Mouse (Mus musculus): ENCODE measurements at regions not wholly inside any gene's neighbourhood (a gene's known extent, or its start where the extent isn't known, plus 50 kb on each side); places are given as distances from the start of the nearest gene placed in this dataset.
A peak's percentile ranks its signal among the peaks of the same experiment; 100 is the strongest.

- no peak for DNase-seq (ENCODE audit: low spot score in 2 of 2)
Measured at GRCm38 (mm10) chr5:47115882-47116281, 867.1 kb upstream of the Slit2 start.

GRCm38 (mm10) chr5:47095703-47096102 lies 887.2 kb upstream of the Slit2 start:
- no peak for DNase-seq (ENCODE audit: low spot score in 2 of 2)

GRCm38 (mm10) chr5:47052942-47053341 lies 930.0 kb upstream of the Slit2 start:
- peak in 1 of 2 experiments; percentile 25 for DNase-seq (ENCODE audit: low spot score in 2 of 2)

GRCm38 (mm10) chr5:47036752-47037151 lies 946.2 kb upstream of the Slit2 start:
- DNase-seq (ENCODE audit: low spot score in 2 of 2): no peak

- no peak for DNase-seq (ENCODE audit: low spot score in 2 of 2)
Measured at GRCm38 (mm10) chr5:47034021-47034420, 948.9 kb upstream of the Slit2 start.

- DNase-seq (ENCODE audit: low spot score in 2 of 2): peak in 1 of 2 experiments; percentile 64
Measured at GRCm38 (mm10) chr5:47014351-47014750, 968.6 kb upstream of the Slit2 start.

GRCm38 (mm10) chr5:46992557-46992956 lies 990.4 kb upstream of the Slit2 start:
- DNase-seq (ENCODE audit: low spot score in 2 of 2): no peak

GRCm38 (mm10) chr5:46986519-46986918 lies 996.4 kb upstream of the Slit2 start:
- DNase-seq (ENCODE audit: low spot score in 2 of 2): no peak

GRCm38 (mm10) chr5:46980326-46980725 lies 1002.6 kb upstream of the Slit2 start:
- DNase-seq (ENCODE audit: low spot score in 2 of 2): no peak

GRCm38 (mm10) chr5:46968870-46969436 lies 1014.0 kb upstream of the Slit2 start:
- DNase-seq (ENCODE audit: low spot score in 2 of 2): no peak

GRCm38 (mm10) chr5:46960749-46961148 lies 1022.2 kb upstream of the Slit2 start:
- DNase-seq (ENCODE audit: low spot score in 2 of 2): no peak

GRCm38 (mm10) chr5:46926324-46926723 lies 1056.6 kb upstream of the Slit2 start:
- no peak for DNase-seq (ENCODE audit: low spot score in 2 of 2)

GRCm38 (mm10) chr5:46901909-46902308 lies 1044.5 kb upstream of the Lcorl start:
- DNase-seq (ENCODE audit: low spot score in 2 of 2): no peak

GRCm38 (mm10) chr5:46894037-46894436 lies 1036.6 kb upstream of the Lcorl start:
- no peak for DNase-seq (ENCODE audit: low spot score in 2 of 2)

GRCm38 (mm10) chr5:46883956-46884355 lies 1026.5 kb upstream of the Lcorl start:
- no peak for DNase-seq (ENCODE audit: low spot score in 2 of 2)

GRCm38 (mm10) chr5:46856837-46857236 lies 999.4 kb upstream of the Lcorl start:
- DNase-seq (ENCODE audit: low spot score in 2 of 2): no peak

- no peak for DNase-seq (ENCODE audit: low spot score in 2 of 2)
Measured at GRCm38 (mm10) chr5:46845175-46845574, 987.8 kb upstream of the Lcorl start.

- DNase-seq (ENCODE audit: low spot score in 2 of 2): no peak
Measured at GRCm38 (mm10) chr5:46836810-46837209, 979.4 kb upstream of the Lcorl start.

- no peak for DNase-seq (ENCODE audit: low spot score in 2 of 2)
Measured at GRCm38 (mm10) chr5:46830797-46831618, 973.6 kb upstream of the Lcorl start.

- no peak for DNase-seq (ENCODE audit: low spot score in 2 of 2)
Measured at GRCm38 (mm10) chr5:46830114-46830513, 972.7 kb upstream of the Lcorl start.

GRCm38 (mm10) chr5:46826381-46826780 lies 969.0 kb upstream of the Lcorl start:
- DNase-seq (ENCODE audit: low spot score in 2 of 2): no peak

GRCm38 (mm10) chr5:46824934-46825333 lies 967.5 kb upstream of the Lcorl start:
- DNase-seq (ENCODE audit: low spot score in 2 of 2): no peak

GRCm38 (mm10) chr5:46795102-46795501 lies 937.7 kb upstream of the Lcorl start:
- DNase-seq (ENCODE audit: low spot score in 2 of 2): no peak
